Mouse (Mus musculus) erythroblast, embryonic 14.5 days (primary cell): Measurements from ENCODE around the gene Gm28539. TPM values are rescaled to one million over a fixed set of nuclear protein-coding genes. Genes with fewer than 3 reads are reported as not detected.

ENCODE experiments used
- H3K27me3 ChIP-seq: 2 replicates; pipeline ENCODE4 v1.6.1; 2012; ENCODE audit warnings: inconsistent platforms; ENCODE audit not compliant: control insufficient read depth
- H3K36me3 ChIP-seq: 2 replicates; pipeline ENCODE4 v1.6.1; 2012; ENCODE audit warnings: mild to moderate bottlenecking, inconsistent platforms; ENCODE audit not compliant: control insufficient read depth
- H3K4me1 ChIP-seq: 2 replicates; pipeline ENCODE4 v1.6.1; 2012; ENCODE audit warnings: inconsistent platforms; ENCODE audit not compliant: control insufficient read depth
- H3K4me3 ChIP-seq: replicated peaks from 2 replicates; pipeline ENCODE3; 2012; ENCODE audit warnings: moderate library complexity, mild to moderate bottlenecking, inconsistent platforms
- H3K9me3 ChIP-seq: 2 replicates; pipeline ENCODE4 v1.6.1; 2012; ENCODE audit warnings: low read length, inconsistent platforms, mixed read lengths; ENCODE audit not compliant: control insufficient read depth
- GATA1 ChIP-seq: IDR thresholded peaks from 2 replicates; pipeline ENCODE4 v1.6.1; 2012; ENCODE audit warnings: low read length, inconsistent platforms, mixed read lengths
- TAL1 ChIP-seq: IDR thresholded peaks from 3 replicates; pipeline ENCODE4 v1.6.1; 2012; ENCODE audit warnings: low read length, inconsistent platforms, mixed read lengths
- polyA plus RNA-seq: library from polyadenylated mRNA; stranded (reverse); fragments of >175 nt; gene quantifications from 2 replicates; pipeline ENCODE4 v1.2.3, GENCODE M21; 2012

The Gm28539 gene
- polyA plus RNA-seq, 1 experiment = not detected

GRCm38 (mm10) chr16:18878091-18878720, 41.8 kb downstream of the Gm28539 start:
- TF ChIP-seq TAL1 (no peak), GATA1 (no peak)
- Histone ChIP-seq H3K4me1 (peaks cover 52% of the 10 kb centered on the region), H3K4me3 (peak overlapping the region; percentile 99), H3K36me3 (peaks cover 62% of the 10 kb centered on the region), H3K27me3 (no peaks in the 10 kb centered on the region), H3K9me3 (no peaks in the 10 kb centered on the region)

GRCm38 (mm10) chr16:18884044-18884443, 47.7 kb downstream of the Gm28539 start:
- no peak for TF ChIP-seq GATA1
- no peak for TF ChIP-seq TAL1
- Histone ChIP-seq H3K9me3 (no peaks in the 10 kb centered on the region), H3K4me3 (no peak overlapping the region), H3K27me3 (no peaks in the 10 kb centered on the region), H3K36me3 (peaks cover 60% of the 10 kb centered on the region), H3K4me1 (peaks cover 30% of the 10 kb centered on the region)

GRCm38 (mm10) chr16:18893840-18894372, 57.5 kb downstream of the Gm28539 start:
- Histone ChIP-seq H3K36me3 (peaks cover 52% of the 10 kb centered on the region), H3K4me1 (peaks cover 47% of the 10 kb centered on the region), H3K4me3 (no peak overlapping the region)

GRCm38 (mm10) chr16:18895249-18895648, 58.9 kb downstream of the Gm28539 start:
- no peak for TF ChIP-seq TAL1
- TF ChIP-seq GATA1 = no peak
- Histone ChIP-seq H3K9me3 (no peaks in the 10 kb centered on the region), H3K4me3 (no peak overlapping the region), H3K4me1 (peaks cover 35% of the 10 kb centered on the region), H3K27me3 (no peaks in the 10 kb centered on the region), H3K36me3 (peaks cover 65% of the 10 kb centered on the region)

More at GRCm38 (mm10) chr16:18893840-18894372, 57.5 kb downstream of the Gm28539 start:
- no peak for TF ChIP-seq TAL1
- TF ChIP-seq GATA1 = no peak
- H3K9me3 ChIP-seq = no peaks in the 10 kb centered on the region
- H3K27me3 ChIP-seq = no peaks in the 10 kb centered on the region

- H3K4me1 ChIP-seq = peaks cover 30% of the 10 kb centered on the region
Measured at GRCm38 (mm10) chr16:18896429-18896828, 60.0 kb downstream of the Gm28539 start.

GRCm38 (mm10) chr16:18905648-18906047, 69.3 kb downstream of the Gm28539 start:
- TF ChIP-seq TAL1 = no peak
- no peak for TF ChIP-seq GATA1
- no peak overlapping the region for H3K4me3 ChIP-seq
- H3K36me3 ChIP-seq = peaks cover 74% of the 10 kb centered on the region
- H3K9me3 ChIP-seq = no peaks in the 10 kb centered on the region
- H3K4me1 ChIP-seq = no peaks in the 10 kb centered on the region
- H3K27me3 ChIP-seq = no peaks in the 10 kb centered on the region

More at GRCm38 (mm10) chr16:18896429-18896828, 60.0 kb downstream of the Gm28539 start:
- H3K4me3 ChIP-seq = no peak overlapping the region
- TF ChIP-seq GATA1 = no peak
- no peak for TF ChIP-seq TAL1
- no peaks in the 10 kb centered on the region for H3K27me3 ChIP-seq
- H3K36me3 ChIP-seq = peaks cover 73% of the 10 kb centered on the region
- H3K9me3 ChIP-seq = no peaks in the 10 kb centered on the region

- Histone ChIP-seq H3K27me3 (no peaks in the 10 kb centered on the region), H3K9me3 (no peaks in the 10 kb centered on the region), H3K4me3 (no peak overlapping the region), H3K36me3 (peaks cover 82% of the 10 kb centered on the region), H3K4me1 (no peaks in the 10 kb centered on the region)
- TF ChIP-seq TAL1 (no peak), GATA1 (no peak)
Measured at GRCm38 (mm10) chr16:18916064-18916463, 79.7 kb downstream of the Gm28539 start.

- Histone ChIP-seq H3K9me3 (no peaks in the 10 kb centered on the region), H3K36me3 (peaks cover 95% of the 10 kb centered on the region), H3K27me3 (no peaks in the 10 kb centered on the region), H3K4me1 (no peaks in the 10 kb centered on the region), H3K4me3 (no peak overlapping the region)
- TF ChIP-seq TAL1 (no peak), GATA1 (no peak)
Measured at GRCm38 (mm10) chr16:18921771-18922170, 85.4 kb downstream of the Gm28539 start.

GRCm38 (mm10) chr16:18927963-18928362, 91.6 kb downstream of the Gm28539 start:
- Histone ChIP-seq H3K9me3 (no peaks in the 10 kb centered on the region), H3K4me1 (no peaks in the 10 kb centered on the region), H3K36me3 (peaks cover 85% of the 10 kb centered on the region), H3K27me3 (no peaks in the 10 kb centered on the region), H3K4me3 (no peak overlapping the region)
- no peak for TF ChIP-seq GATA1
- no peak for TF ChIP-seq TAL1
